Comparison of ENCODE assay signal across 30 mouse cellular contexts in genomic region chr15:103500723-103501122, GRCm38 (mm10). TPM values are rescaled to one million over a fixed set of nuclear protein-coding genes. Genes with fewer than 3 reads are reported as not detected.
DNase-seq lines count a peak whose midpoint lies in the region; ATAC-seq and TF ChIP-seq lines count a peak whose summit lies in the region.
"Had no signal": no experiment of that assay in that cellular context is flagged by ENCODE, and none has a peak within 500 bp of the region (broad histone marks: within the 10 kb centered on the region; RNA-seq: fewer than 3 reads in every experiment).

No protein-coding gene starts in this region.

- no peak for TF ChIP-seq POLR2A in myocyte (IDR thresholded peaks at IDR 0.05; ENCODE audit: insufficient read length, low read depth)

- 57% methylated on average over 1 of the region's 1 CpGs for WGBS in hindbrain, embryonic 13.5 days

- H3K27ac ChIP-seq in layer of hippocampus, adult 2 months, result peak overlapping the region; percentile 68
- no peak overlapping the region for H3K27ac ChIP-seq in hindbrain, embryonic 13.5 days
- H3K27ac ChIP-seq: embryonic facial prominence, embryonic 13.5 days; embryonic facial prominence, embryonic 15.5 days; forebrain, embryonic 10.5 days; forebrain, embryonic 12.5 days had no signal

- peaks cover 54% of the 10 kb centered on the region for H3K4me1 ChIP-seq in hindbrain, embryonic 13.5 days (replicated peaks)

- ATAC-seq in hindbrain, embryonic 13.5 days (ENCODE audit: low FRiP score), result no peak
- ATAC-seq: CD4-positive, CD25-positive, alpha-beta regulatory T cell, adult 4 months; forebrain, embryonic 14.5 days; forebrain, embryonic 16.5 days had no signal

- no peak for DNase-seq in layer of hippocampus, adult 2 months (ENCODE audit: low spot score in 2 of 2)
- no peak for DNase-seq in layer of hippocampus, adult 9-11 months
- DNase-seq in right cerebral cortex, adult 18-20 months, result peak; percentile 43
- DNase-seq in right cerebral cortex, adult 2 months (ENCODE audit: low spot score in 2 of 2), result no peak
- DNase-seq: adrenal gland, adult 2 months; adrenal gland, postnatal 10 days; adrenal gland, postnatal 25 days; B cell, adult 2 months; cerebellum, adult 11 months; cerebellum, adult 18-20 months; cerebellum, adult 8-10 months; cerebellum, adult 9-11 months; cerebellum, postnatal 14 days; cerebellum, postnatal 36 days; embryo, embryonic 11 days had no signal

- H3K79me2 ChIP-seq in myocyte (ENCODE audit: control insufficient read depth, insufficient read depth), result no peaks in the 10 kb centered on the region

- H3K27me3 ChIP-seq in myocyte (ENCODE audit: control insufficient read depth, insufficient read depth, insufficient read length), result peaks cover 23% of the 10 kb centered on the region
- H3K27me3 ChIP-seq in hindbrain, embryonic 13.5 days, result 0 out of 2 replicates have a peak, but pooled peaks cover 7% of the 10 kb centered on the region
- H3K27me3 ChIP-seq: CH12.LX had no signal

- no peak overlapping the region for H3K9ac ChIP-seq in hindbrain, embryonic 13.5 days
- H3K9ac ChIP-seq: embryonic facial prominence, embryonic 13.5 days; embryonic facial prominence, embryonic 15.5 days; forebrain, embryonic 12.5 days had no signal

- H3K4me3 ChIP-seq in layer of hippocampus, adult 2 months, result no peak overlapping the region
- no peak overlapping the region for H3K4me3 ChIP-seq in myocyte
- H3K4me3 ChIP-seq in hindbrain, embryonic 13.5 days, result no peak overlapping the region
- H3K4me3 ChIP-seq: embryonic facial prominence, embryonic 13.5 days; embryonic facial prominence, embryonic 15.5 days; erythroblast, embryonic 14.5 days; forebrain, embryonic 10.5 days; forebrain, embryonic 12.5 days had no signal

- no peaks in the 10 kb centered on the region for H3K36me3 ChIP-seq in myocyte (ENCODE audit: control insufficient read depth, insufficient read depth)
- no peaks in the 10 kb centered on the region for H3K36me3 ChIP-seq in hindbrain, embryonic 13.5 days
- H3K36me3 ChIP-seq: embryonic facial prominence, embryonic 13.5 days; embryonic facial prominence, embryonic 15.5 days; forebrain, embryonic 10.5 days; forebrain, embryonic 12.5 days had no signal

- H3K9me3 ChIP-seq in hindbrain, embryonic 13.5 days, result no peaks in the 10 kb centered on the region
- H3K9me3 ChIP-seq: embryonic facial prominence, embryonic 13.5 days; embryonic facial prominence, embryonic 15.5 days; forebrain, embryonic 10.5 days; forebrain, embryonic 12.5 days; G1E had no signal

- no peak overlapping the region for H3ac ChIP-seq in myocyte (ENCODE audit: control insufficient read depth, insufficient read length)

- peak overlapping the region; percentile 45 for H3K4me2 ChIP-seq in myocyte (ENCODE audit: low read depth)
- no peak overlapping the region for H3K4me2 ChIP-seq in hindbrain, embryonic 13.5 days
- H3K4me2 ChIP-seq: embryonic facial prominence, embryonic 13.5 days; embryonic facial prominence, embryonic 15.5 days; forebrain, embryonic 12.5 days had no signal

- TF ChIP-seq CTCF in layer of hippocampus, adult 2 months (conservative IDR thresholded peaks at IDR 0.05), result no peak

TF ChIP-seq in myocyte, 11 proteins besides CTCF, POLR2A, EP300 and RAD21:
- no peak for TF ChIP-seq TCF12 (IDR thresholded peaks at IDR 0.05; ENCODE audit: insufficient read depth, poor library complexity, severe bottlenecking)
- TF ChIP-seq MYOD1 (IDR thresholded peaks at IDR 0.05; ENCODE audit: control insufficient read depth in 1 of 3, insufficient read length in 2 of 3, low read depth in 2 of 3), result no peak
- TF ChIP-seq POLR2AphosphoS2 (IDR thresholded peaks at IDR 0.05; ENCODE audit: insufficient read length, low read depth), result no peak
- no peak for TF ChIP-seq TCF3 (IDR thresholded peaks at IDR 0.05; ENCODE audit: insufficient read length, low read depth)
- no peak for TF ChIP-seq REST (IDR thresholded peaks at IDR 0.05; ENCODE audit: insufficient read depth, insufficient read length)
- TF ChIP-seq USF1 (IDR thresholded peaks at IDR 0.05; ENCODE audit: low read depth), result no peak
- no peak for TF ChIP-seq MYOG (IDR thresholded peaks at IDR 0.05; ENCODE audit: control insufficient read depth in 1 of 3, insufficient read depth in 1 of 3, insufficient read length in 2 of 3, low read depth in 2 of 3)
- no peak for TF ChIP-seq CEBPB (IDR thresholded peaks at IDR 0.05; ENCODE audit: insufficient read depth, poor library complexity, severe bottlenecking)
- no peak for TF ChIP-seq E2F4 (IDR thresholded peaks at IDR 0.05; ENCODE audit: insufficient read depth)
- TF ChIP-seq MAX (IDR thresholded peaks at IDR 0.05; ENCODE audit: low read depth), result no peak
- no peak for TF ChIP-seq SRF (IDR thresholded peaks at IDR 0.05; ENCODE audit: control insufficient read depth, insufficient read length, low read depth)

RNA-seq across cellular contexts. Expression of gene Pde1b, which starts 2.1 kb away (rescaled TPM):
- total RNA-seq in layer of hippocampus, adult 2 months (2021), result 100 to 1,000 TPM; 109 to 117 TPM
- 0.83 TPM for polyA plus RNA-seq in myocyte (2012; fragmentation: generic; extraction: Trizol)
- 81.6 and 84.0 TPM in 2 replicates for polyA plus RNA-seq in hindbrain, embryonic 13.5 days (2015; fragmentation: Nextera tagmentation; extraction: Ambion mirVana)

RNA-seq across cellular contexts. Expression of gene Ppp1r1a, which starts 37.1 kb away (rescaled TPM):
- total RNA-seq in layer of hippocampus, adult 2 months (2021), result 100 to 1,000 TPM; 118 to 136 TPM
- polyA plus RNA-seq in myocyte (2012; fragmentation: generic; extraction: Trizol), result not detected
- 99.2 and 101 TPM in 2 replicates for polyA plus RNA-seq in hindbrain, embryonic 13.5 days (2015; fragmentation: Nextera tagmentation; extraction: Ambion mirVana)
- total RNA-seq: CH12.LX; common myeloid progenitor, adult 5-6 weeks; G1E had no signal
- polyA plus RNA-seq: CD4-positive, CD25-positive, alpha-beta regulatory T cell, adult 4 months; erythroblast, embryonic 14.5 days; G1E had no signal

RNA-seq across cellular contexts. Expression of gene Nckap1l, which starts 47.1 kb away (rescaled TPM):
- 1 to 10 TPM; 6.9 to 8.7 TPM for total RNA-seq in layer of hippocampus, adult 2 months (2021)
- 0.90 TPM for polyA plus RNA-seq in myocyte (2012; fragmentation: generic; extraction: Trizol)
- polyA plus RNA-seq in hindbrain, embryonic 13.5 days (2015; fragmentation: Nextera tagmentation; extraction: Ambion mirVana), result 1.7 and 2.3 TPM in 2 replicates

RNA-seq across cellular contexts. Expression of gene Gtsf2, which starts 52.5 kb away (rescaled TPM):
- not detected for total RNA-seq in layer of hippocampus, adult 2 months (2021)
- not detected for polyA plus RNA-seq in myocyte (2012; fragmentation: generic; extraction: Trizol)
- polyA plus RNA-seq in hindbrain, embryonic 13.5 days (2015; fragmentation: Nextera tagmentation; extraction: Ambion mirVana), result not detected in 2 replicates
- total RNA-seq: adrenal gland, adult 2 months; adrenal gland, postnatal 10 days; adrenal gland, postnatal 25 days; adrenal gland, postnatal 4 days; CH12.LX; common myeloid progenitor, adult 5-6 weeks; G1E had no signal
- polyA plus RNA-seq: adrenal gland, adult 2 months; CD4-positive, CD25-positive, alpha-beta regulatory T cell, adult 4 months; embryonic facial prominence, embryonic 11.5 days; embryonic facial prominence, embryonic 13.5 days; embryonic facial prominence, embryonic 15.5 days; erythroblast, embryonic 14.5 days; forebrain, embryonic 12.5 days; forebrain, embryonic 14.5 days; forebrain, embryonic 16.5 days; G1E had no signal

Comparison
In these comparisons a context has a peak if more than half of its experiments do, and no peak if none do; other contexts are left out.
1. RNA of gene Pde1b, which starts 2.1 kb away (polyA plus RNA-seq): 81.6 to 84.0 TPM in hindbrain, embryonic 13.5 days; 0.83 TPM in myocyte (single experiment); every median in the first group is over 10 times any median in the second.
2. RNA of gene Ppp1r1a, which starts 37.1 kb away (polyA plus RNA-seq): 99.2 to 101 TPM in hindbrain, embryonic 13.5 days; not detected in myocyte (single experiment); every median in the first group is over 100 times any median in the second.